Mouse (Mus musculus) ovary, postnatal 10 days (tissue): Measurements from ENCODE around the gene Car4.
A peak's percentile ranks its signal among the peaks of the same experiment; 100 is the strongest.

Experiments used
- DNase-seq: peaks from one replicate; pipeline ENCODE4 v3.0.0; 2022; ENCODE audit warnings: low spot score

Gene Car4

DNA sequence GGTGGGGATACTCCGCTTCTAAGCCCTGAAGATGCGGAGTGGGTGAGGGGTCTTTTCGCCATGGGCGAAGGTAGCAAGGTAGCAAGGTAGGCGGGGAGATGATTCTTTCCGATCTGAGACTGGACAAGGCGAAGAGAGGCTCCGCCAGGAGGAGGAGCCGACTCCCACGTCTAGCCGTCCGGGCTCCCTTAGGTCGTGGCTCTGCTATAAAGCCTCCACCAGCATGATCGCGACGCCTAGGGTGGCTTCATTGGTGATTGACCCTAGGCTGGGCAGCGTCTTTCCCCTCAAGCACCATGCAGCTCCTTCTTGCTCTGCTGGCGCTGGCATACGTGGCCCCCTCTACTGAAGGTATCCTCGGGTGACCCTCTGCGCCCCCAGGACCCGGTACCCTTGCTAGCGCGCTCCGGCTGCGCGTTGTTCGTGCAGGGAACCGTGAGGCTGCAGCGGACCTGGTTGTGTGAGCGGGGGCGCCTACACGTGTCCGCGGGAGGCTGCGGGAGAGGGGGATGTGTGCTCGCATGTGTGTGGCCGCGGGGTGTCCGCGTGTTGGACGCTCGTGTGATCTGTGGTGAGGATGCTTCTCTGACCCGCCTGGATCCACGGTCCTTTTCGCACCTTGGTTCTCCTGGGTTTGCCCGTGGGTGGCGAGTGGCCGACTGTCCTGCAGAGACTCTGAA lies at the start of gene Car4:
Gene Car4, plus strand, starts transcription at position 196 of the 680 bp plus-strand sequence.
- DNase-seq = no peak

DNA sequence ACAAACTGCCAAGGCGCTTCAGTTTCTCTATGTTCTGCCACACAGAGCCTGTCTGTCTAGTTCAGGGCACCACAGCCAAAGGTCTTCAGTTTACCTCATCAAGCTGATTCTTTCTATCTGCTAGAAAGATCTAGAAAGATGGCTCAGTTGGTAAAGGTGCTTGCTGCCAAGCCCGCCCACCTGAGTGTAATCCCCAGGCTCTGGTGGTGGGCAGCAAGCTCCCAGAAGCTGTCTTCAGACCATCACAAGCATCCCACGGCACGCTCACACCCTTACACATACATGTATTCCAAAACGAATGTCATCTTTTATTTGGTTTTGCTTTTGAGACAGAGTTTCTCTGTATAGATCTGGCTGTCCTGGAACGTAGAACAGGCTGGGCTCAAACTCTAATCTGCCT lies 49.1 kb upstream of the Car4 start:
- DNase-seq = no peak

DNA sequence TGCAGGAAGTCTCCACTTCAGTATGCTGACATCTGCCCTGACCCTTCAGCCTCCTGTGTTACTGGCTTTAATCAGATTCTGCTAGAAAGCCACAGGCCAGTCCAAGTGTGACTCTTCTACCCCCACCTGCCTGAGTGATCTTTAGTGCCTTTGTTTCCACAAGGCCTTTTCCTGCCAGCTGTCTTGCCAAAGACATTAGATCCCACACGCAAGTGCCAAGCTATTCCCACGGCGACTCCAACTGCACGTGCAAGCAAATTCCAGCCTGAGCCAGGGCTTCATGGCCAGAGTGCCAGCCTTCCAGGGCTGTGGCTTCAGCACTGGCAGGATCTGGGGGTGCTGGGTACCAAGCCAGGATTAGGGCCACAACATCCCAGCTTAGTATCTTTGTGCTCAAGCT lies 47.2 kb upstream of the Car4 start:
- no peak for DNase-seq

DNA sequence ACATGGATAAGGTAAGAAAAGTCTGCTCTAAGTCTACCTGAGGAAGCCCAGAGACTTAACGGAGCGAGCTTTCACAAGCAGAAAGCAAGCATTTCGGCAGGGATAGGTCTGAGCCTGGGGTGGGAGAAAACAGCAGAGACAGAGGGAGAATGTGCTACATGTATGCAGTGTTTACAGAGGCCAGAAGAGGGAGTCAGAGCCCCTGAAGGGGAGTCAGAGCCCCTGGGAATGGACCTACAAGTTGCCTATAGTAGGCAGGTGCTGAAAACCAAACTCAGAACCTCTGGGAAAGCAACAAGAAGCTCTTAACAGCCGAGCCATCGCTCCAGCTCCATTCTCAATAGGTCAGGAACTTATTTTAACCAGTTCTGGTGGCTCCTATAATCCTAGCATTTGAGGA lies 42.9 kb upstream of the Car4 start:
- DNase-seq = no peak

DNA sequence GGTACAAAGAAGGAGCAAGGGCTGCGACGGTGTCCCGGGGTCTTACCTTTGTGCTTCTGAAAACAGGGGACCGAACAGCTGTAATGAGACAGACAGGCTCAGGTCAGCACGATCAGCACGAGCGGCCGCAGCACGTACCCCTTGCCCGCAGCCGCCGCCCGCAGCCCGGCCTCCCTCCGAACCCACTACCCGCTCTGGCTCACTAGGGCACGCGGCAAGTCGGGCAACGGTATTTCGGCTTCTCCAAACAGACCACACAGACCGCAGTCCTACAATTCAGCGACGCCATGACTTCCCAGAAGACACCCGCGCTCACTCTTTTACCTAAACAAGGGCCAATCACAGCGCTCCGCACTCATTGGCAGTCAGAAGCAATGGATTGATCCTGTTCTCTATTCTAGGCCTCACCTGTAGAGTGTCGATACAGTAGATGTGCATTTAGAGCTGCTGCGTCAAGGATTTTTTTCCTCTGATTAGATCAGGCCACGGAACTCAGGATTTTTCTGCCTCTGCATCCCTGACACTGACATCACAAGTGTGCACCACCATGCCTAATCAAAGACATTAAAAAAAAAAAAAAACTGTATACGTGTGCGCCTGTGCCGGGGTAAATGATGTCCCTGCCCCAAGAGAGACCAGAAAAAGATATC lies 41.4 kb upstream of the Car4 start, which contains the start of gene Znhit3:
Gene Znhit3, minus strand, starts transcription at position 314 of the 650 bp plus-strand sequence.
- peak; percentile 39 for DNase-seq

DNA sequence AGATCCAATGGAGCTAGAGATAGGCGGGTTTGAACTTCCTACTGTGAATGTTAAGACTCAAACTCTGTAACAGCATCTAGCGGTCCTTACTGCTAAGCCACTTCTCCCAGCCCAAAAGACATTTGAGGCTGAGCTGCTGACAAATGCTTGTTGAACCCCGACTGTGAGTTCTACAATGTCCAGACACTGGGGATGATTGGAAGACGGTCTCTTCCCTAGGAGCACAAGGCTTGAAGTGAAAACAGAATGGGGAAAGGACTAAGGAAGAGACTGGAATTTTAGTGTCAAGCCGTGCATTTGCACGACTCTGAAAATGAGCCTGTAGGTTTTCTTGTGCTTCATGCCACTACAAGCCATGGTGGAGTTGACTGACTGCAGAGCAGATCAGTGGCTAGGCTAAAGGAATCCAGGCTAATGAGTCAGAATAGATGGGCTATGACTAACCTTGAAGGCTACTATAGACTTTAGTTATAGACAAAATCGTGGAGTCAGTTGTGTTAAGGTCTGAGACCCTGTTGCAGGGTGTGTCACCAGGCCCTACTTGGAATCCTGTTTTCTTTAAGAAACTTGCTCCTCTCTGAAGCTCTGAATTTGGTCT lies 40.8 kb upstream of the Car4 start:
- no peak for DNase-seq

DNA sequence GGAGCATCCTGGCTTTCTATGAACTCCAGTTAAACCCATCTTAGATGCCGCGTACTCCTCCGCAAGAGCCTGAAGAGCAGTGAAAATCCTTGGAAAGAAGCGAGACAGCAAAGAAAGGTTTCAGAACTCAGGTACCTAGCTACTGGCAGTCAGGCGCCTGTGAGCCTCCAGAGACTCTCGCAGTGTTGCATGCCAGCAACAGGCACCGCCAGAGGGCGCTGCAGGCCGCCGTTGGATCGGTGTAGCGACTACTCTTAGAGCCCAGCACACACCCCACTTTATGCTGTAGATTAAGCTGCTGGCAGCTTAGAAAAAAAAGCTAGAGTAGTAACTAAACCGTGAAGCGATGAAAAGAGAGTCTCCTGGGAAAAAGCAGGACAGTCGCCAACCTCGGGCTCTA lies 39.2 kb upstream of the Car4 start:
- DNase-seq = peak; percentile 63

DNA sequence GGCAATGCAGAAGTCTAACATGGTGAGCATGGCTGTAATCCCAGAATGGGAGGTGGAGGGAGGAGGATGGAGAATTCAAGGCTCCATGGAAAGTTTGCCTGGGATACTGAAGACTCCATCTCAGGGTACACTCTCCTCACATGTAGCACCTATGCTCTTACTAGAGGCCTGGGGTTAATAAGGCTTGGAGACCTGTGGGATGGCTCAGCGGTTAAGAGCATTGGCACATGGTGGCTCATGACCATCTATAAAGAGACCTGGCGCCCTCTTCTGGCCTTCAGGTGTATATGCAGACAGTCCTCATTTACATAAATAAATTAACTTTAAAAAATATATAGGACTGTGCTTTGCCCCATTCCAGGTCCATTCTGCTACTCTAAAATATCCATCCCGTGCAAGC lies 38.3 kb upstream of the Car4 start:
- DNase-seq = no peak

DNA sequence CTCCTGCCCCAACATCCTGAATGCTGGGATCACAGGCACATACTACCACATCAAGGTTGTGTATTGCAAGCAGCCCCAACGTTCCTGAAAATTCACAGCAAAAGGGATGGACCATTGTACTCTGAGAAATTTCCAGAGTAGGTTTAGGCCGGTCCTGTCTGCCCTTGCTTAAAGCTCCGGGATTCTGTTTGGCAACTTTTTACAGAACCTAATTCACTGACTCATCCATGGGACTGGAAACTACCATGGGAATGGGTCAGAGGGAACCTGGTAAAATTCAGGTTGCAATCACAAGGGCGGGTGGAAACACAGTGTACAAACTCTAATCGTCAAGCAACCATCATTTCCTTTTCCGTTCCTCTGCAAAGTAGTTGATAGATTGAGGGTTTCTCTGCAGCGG lies 37.6 kb upstream of the Car4 start:
- no peak for DNase-seq

DNA sequence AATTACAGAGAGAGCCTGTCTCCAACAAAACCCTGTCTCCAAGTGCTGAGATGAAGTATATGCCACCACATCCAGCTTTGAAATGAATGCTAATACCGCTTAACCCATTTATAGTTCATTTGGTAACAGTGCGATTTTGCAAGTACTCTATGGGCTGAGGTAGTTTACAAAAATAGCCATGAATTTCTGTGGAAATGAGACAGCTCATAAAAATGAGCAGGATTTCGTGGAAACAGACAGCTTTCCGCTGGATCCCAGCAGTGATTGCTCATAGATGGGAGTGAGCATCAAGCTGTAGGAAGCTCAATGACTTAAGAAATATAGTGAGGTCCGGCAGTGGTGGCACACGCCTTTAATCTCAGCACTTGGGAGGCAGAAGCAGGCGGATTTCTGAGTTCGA lies 36.6 kb upstream of the Car4 start:
- no peak for DNase-seq

DNA sequence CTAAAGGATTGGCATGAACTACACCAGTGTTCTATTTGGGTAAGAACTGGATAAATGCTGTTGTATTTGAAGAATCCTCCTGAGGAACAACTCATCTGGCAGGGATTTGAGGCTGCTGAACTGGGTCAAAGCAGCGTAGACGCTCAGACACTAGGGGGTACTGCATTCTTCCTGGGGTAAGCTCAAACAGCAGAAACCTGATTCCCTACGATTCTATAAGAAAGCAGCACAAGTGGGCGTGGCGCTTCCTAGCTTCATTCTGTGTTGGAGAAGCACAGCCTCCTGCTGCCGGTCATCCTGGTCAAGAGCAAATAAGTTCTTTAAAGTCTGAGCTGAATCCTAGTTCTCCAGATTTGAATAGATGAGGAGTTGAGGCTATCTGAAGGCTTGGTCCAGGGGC lies 25.3 kb upstream of the Car4 start:
- DNase-seq = no peak

DNA sequence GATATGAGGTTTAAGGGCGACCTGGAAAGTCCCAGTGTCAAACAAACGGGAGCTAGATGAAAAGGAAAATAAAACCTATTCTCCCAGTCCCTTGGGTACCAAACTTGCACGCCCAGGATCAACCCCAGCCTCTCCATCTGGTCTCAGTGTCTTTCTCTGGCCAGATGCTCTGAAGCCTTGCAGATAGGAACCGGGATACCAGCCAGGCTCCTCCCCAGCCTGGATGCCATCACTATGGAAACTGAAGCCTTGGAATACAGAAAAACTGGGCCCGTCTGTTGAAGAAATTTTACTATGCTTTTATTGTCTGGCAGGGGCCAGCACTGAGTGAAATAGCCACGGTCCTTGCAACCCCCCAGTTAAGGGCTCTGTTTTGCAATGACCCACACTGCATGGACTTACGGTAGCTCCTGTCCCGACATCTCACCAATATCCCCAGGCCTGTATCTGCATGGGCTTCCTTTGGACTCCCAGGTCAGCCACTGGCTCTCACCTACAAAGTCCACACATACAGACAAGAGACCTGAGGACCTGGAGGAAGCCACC lies 18.0 kb upstream of the Car4 start:
- DNase-seq = no peak

DNA sequence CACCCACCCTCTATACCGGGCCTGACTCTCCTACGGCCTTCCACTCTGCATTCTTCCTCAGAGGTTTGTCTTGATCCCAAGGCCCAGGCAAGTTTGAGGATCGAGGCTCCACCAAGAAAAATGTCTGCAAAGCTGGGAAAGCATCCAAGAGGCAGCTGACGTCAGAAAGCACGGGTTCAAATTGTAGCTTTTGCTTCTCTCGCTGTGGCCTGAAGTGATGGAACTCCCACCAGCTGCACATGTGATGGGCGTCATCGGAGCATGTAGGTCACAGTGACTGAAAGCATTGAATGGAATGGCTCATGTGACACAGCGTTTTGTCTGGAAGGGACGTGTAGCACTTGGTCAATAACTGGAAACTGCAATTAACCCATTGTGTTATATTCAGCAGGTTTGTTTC lies 17.4 kb upstream of the Car4 start:
- no peak for DNase-seq

DNA sequence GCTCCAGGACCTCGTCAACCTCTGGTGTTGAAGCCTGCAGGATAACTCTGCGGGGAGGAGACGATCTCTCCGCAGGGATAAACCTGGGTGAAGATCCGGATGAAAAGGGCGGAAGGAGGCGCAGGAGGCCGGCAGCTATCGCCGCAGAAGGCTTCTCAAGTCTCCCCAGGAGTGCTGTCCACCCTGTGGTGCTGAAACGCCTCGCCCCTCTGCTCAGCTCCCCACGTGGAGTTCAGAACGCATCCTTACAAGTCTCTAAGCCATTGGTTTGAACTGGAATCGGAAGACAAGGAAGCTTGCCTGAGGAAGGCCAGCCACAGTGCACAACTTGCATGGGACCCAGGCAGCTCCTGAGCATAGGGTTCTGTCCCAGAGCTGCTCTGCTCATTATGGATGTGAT lies 13.6 kb upstream of the Car4 start:
- peak; percentile 35 for DNase-seq

DNA sequence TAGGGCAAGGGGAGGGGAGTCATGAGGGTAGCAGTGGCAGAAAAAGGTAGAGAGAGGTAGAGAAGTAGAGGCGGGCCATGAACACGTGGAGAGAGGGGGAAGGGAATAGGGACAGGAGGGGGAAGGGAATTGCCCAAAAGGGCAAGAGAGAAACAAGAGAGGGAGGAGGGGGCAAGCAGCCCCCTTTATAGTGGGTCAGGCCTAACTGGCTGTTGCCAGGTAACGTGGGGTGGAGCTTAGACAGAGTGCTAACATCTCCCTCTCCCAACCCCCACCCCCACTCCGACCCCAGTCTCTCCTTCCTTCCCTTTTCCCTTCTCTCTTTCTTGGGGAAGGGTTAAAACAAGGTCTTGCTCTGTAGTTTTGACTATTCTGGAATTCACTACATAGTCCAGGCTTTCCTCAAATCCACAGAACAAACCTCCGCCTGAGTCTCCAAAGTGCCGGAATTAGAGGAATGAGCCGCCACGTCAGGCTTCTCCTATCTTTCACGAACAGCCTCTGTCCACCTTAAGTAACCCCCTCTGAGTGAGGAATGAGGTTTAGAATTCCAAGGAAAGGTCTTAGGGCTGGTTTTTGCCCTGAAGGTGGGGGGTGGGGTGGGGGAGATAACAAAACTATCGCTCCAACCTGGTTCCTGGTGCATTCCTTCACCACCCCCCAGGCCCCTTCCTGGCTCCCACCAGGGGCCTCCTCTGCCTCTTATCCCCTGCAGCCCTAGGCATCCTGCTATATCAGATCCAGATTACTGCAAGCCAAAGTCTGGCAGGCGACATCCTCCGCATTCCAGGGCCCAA lies 12.7 kb upstream of the Car4 start:
- no peak for DNase-seq

DNA sequence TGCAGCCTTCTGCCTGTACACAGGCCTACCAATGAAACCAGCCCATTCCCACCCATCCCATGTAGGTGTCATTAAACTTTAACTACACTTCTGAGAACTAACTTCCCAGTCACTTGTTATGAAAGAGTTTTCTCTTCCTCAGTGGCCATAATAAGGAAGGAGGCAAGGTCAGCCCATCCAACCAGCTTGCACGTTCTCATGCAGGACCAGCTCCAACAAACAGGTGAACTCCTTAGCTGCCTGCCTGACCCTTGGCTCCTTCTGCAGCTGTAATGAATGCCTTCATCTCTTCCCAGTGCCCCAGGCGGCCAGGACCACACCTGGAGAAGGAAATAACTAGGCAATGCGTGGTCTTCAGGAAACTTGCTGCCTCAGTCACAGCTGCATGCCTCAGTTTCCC lies 11.7 kb upstream of the Car4 start:
- no peak for DNase-seq

DNA sequence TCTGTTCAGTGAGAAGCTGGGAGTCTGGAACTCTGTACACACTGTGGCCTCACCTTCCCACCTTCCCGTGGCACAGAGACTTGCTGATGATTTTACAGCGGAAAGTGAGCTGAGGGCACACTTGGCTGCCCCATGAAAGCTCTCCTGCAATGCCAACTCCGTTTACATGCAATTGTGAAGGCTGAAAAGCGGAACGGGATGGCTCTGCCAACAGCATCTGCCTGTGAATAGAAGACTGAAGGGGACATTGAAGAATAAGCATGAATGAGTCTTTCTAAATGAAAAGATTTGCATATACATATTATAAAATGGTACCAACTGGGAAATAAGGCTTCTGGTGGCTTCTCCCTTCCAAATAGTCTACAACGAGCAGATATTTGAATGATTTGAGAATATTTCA lies 10.4 kb upstream of the Car4 start:
- no peak for DNase-seq

DNA sequence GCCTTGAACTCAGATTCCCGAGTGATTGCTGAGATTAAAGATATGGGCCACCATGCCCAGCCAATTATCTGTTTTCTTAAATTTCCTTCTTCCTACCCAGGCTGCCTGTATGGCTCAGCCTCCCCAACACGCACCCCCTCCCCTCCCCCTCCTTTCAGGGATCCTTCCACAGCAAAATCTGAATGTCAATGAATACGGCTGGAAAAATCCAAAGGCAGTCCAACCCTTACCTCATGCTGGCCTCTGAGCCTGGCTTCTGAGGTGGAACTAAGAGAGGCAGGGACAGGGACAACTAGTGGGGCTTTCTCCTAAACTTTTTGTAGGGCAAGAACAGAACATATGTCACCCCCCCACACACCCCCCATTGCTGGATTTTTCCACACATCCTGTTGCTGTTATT lies 9.5 kb upstream of the Car4 start:
- no peak for DNase-seq

DNA sequence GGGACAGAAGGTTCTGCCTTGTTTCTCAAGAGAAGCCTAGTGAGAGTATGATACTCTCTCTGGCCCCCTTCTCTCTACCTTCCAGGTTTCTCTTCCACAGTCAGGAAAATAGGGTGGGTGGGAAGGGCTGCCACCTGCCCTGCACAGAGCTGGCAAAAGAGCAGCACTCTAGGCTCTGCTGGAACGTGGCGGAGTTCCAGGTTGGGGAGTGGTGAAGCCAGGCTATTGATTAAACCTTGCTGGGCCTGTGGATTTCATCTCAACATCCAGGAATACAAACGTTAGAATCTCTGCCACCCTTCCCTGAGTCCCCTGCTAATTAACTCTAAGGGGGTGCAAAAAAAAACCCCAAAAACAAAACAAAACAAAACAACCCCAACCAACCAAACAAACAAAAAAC lies 9.1 kb upstream of the Car4 start:
- DNase-seq = no peak

DNA sequence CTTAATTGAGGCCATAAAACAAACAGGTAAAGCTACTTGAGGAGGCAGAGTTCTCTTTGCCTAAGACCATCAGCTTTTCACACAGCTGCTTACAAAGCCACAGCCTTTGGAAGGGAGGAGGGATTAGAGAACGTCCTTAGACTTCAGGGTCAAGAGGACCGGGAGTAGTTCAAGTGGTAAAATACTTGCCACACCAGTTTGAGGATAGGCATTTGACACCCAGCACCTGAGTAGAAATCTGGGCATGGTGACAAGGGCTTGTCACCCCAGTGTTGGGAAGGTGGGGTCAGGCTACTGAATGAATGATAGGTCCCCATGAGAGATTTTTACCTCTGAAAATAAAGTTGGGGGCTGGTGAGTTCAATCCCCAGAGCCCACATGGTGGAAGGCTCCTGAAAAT lies 5.0 kb upstream of the Car4 start:
- no peak for DNase-seq

DNA sequence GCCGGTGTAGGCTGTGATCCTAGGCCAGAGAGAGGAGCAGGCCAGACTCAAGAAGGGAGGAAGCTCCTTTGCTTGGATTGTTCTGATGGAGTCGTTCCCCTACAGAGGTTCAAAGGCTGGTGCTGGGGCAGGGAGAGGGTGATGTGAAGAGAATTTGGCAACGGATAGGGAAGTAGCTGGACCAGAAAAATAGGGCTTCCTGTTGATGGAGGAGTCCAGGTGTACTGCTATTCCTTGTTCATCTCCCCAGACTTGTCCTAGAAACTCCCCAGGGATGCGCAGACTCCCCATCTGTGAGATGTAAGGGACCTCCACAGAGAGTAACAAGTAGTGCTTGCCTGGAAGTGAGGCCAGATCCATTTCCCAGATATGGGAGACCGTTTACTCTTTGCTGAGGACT lies 1.2 kb upstream of the Car4 start:
- no peak for DNase-seq

DNA sequence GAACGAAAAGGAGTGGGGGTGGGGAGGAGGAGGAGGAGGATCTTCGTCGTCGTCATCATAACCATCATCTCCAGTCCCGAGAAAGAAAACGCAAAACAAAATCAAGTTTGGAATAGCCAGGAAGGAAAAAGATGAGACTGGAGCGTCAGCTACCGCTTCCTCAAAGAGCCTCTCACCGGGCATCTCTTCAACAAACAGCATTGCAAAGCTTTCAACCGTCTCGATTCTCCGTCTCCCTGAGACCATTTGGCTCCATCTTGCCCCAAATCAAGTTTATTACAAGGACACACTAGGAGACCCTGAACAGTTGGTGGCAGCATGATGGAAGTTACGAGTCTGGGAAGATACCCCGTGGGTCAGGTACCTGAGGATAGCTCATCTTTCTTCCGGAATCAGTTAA lies 415 bp upstream of the Car4 start:
- DNase-seq = no peak

DNA sequence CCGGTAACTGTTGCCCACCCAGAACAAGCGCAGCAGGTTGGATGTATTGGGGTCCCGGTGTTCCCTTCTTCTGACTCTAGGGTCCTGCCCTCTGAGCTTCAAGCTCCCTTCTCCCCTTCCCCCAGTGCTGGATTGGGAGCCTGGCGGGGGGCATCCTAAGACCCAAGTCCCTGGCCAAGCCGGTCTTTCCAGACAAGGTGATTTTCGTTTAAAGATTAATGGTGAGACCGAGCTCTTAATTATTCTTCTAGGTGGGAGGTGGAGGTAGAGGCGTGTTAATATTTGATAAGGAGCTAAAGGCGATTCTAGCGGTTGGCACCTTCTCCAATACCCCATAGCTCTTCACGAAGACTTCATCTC lies 665 bp downstream of the Car4 start:
- no peak for DNase-seq
